ENCODE assay signal across 17 mouse cellular contexts in genomic region chr17:78225547-78225946, GRCm38 (mm10). TPM values are rescaled to one million over a fixed set of nuclear protein-coding genes. Genes with fewer than 3 reads are reported as not detected.
A peak's percentile ranks its signal among the peaks of the same experiment; 100 is the strongest.
DNase-seq lines count a peak whose midpoint lies in the region; ATAC-seq and TF ChIP-seq lines count a peak whose summit lies in the region.
"Had no signal": no experiment of that assay in that cellular context is flagged by ENCODE, and none has a peak within 500 bp of the region (broad histone marks: within the 10 kb centered on the region; RNA-seq: fewer than 3 reads in every experiment).

No protein-coding gene starts in this region.

- intact Hi-C loops in gastrocnemius, postnatal 14 days (cut with DNase I; ENCODE audit: low total_unique reads), result no loop called here

- DNase-seq in layer of hippocampus, adult 2 months (ENCODE audit: low spot score in 2 of 2), result no peak
- DNase-seq in layer of hippocampus, adult 11-12 months (ENCODE audit: low spot score), result no peak
- DNase-seq in midbrain, embryonic 14.5 days, result no peak
- no peak for DNase-seq in midbrain, embryonic 11.5 days (ENCODE audit: low spot score, missing footprints)
- DNase-seq in kidney, postnatal 0 days (ENCODE audit: low spot score), result no peak
- DNase-seq in cerebellum, adult 11 months, result no peak
- no peak for DNase-seq in forebrain, embryonic 14.5 days (ENCODE audit: low spot score)
- no peak for DNase-seq in gastrocnemius, postnatal 14 days
- DNase-seq: adrenal gland, postnatal 25 days; cerebellum, adult 8-10 months; gastrocnemius, postnatal 10 days; layer of hippocampus, postnatal 36 days; right cerebral cortex, adult 18-20 months had no signal

- H3K27me3 ChIP-seq in midbrain, embryonic 14.5 days (ENCODE audit: control insufficient read depth, insufficient read depth, low read length), result no peaks in the 10 kb centered on the region
- no peaks in the 10 kb centered on the region for H3K27me3 ChIP-seq in midbrain, embryonic 11.5 days (ENCODE audit: control insufficient read depth, insufficient read depth, low read length)
- H3K27me3 ChIP-seq in kidney, postnatal 0 days (ENCODE audit: insufficient read depth, low read length), result no peaks in the 10 kb centered on the region
- no peaks in the 10 kb centered on the region for H3K27me3 ChIP-seq in forebrain, embryonic 14.5 days (replicated peaks; ENCODE audit: control insufficient read depth, insufficient read depth, low read length)
- H3K27me3 ChIP-seq: embryonic facial prominence, embryonic 13.5 days had no signal

- no peak for TF ChIP-seq CTCF in layer of hippocampus, adult 2 months (conservative IDR thresholded peaks at IDR 0.05)
- TF ChIP-seq CTCF in kidney, postnatal 0 days (IDR thresholded peaks at IDR 0.05; ENCODE audit: low read depth), result no peak

- no peaks in the 10 kb centered on the region for H3K36me3 ChIP-seq in midbrain, embryonic 14.5 days (ENCODE audit: control insufficient read depth, insufficient read depth, low read length)
- H3K36me3 ChIP-seq in midbrain, embryonic 11.5 days (ENCODE audit: control insufficient read depth, insufficient read depth, low read length), result no peaks in the 10 kb centered on the region
- H3K36me3 ChIP-seq in kidney, postnatal 0 days (ENCODE audit: insufficient read depth, low read length), result no peaks in the 10 kb centered on the region
- H3K36me3 ChIP-seq in forebrain, embryonic 14.5 days (ENCODE audit: control insufficient read depth, insufficient read depth, low read length), result no peaks in the 10 kb centered on the region
- H3K36me3 ChIP-seq: embryonic facial prominence, embryonic 13.5 days had no signal

- 84% methylated on average over 5 of the region's 5 CpGs for WGBS in midbrain, embryonic 14.5 days
- 65% methylated on average over 5 of the region's 5 CpGs for WGBS in midbrain, embryonic 11.5 days
- WGBS in kidney, postnatal 0 days, result 36% methylated on average over 5 of the region's 5 CpGs
- 84% methylated on average over 5 of the region's 5 CpGs for WGBS in forebrain, embryonic 14.5 days

- H3K4me2 ChIP-seq in midbrain, embryonic 14.5 days (ENCODE audit: low read length), result no peak overlapping the region
- H3K4me2 ChIP-seq in midbrain, embryonic 11.5 days, result no peak overlapping the region
- H3K4me2 ChIP-seq in kidney, postnatal 0 days (ENCODE audit: low read length), result no peak overlapping the region
- H3K4me2 ChIP-seq in forebrain, embryonic 14.5 days (ENCODE audit: low read length), result no peak overlapping the region
- H3K4me2 ChIP-seq: embryonic facial prominence, embryonic 13.5 days; heart, embryonic 11.5 days had no signal

- no peak overlapping the region for H3K9ac ChIP-seq in midbrain, embryonic 14.5 days (replicated peaks; ENCODE audit: low read length)
- no peak overlapping the region for H3K9ac ChIP-seq in midbrain, embryonic 11.5 days (ENCODE audit: low read length)
- no peak overlapping the region for H3K9ac ChIP-seq in kidney, postnatal 0 days (ENCODE audit: low read depth, low read length)
- H3K9ac ChIP-seq in forebrain, embryonic 14.5 days (ENCODE audit: low read length), result no peak overlapping the region
- H3K9ac ChIP-seq: embryonic facial prominence, embryonic 13.5 days had no signal

- H3K9me3 ChIP-seq in midbrain, embryonic 14.5 days (ENCODE audit: control insufficient read depth, low read length), result no peaks in the 10 kb centered on the region
- no peaks in the 10 kb centered on the region for H3K9me3 ChIP-seq in midbrain, embryonic 11.5 days (ENCODE audit: control insufficient read depth, low read length)
- no peaks in the 10 kb centered on the region for H3K9me3 ChIP-seq in kidney, postnatal 0 days (replicated peaks; ENCODE audit: low read length)
- H3K9me3 ChIP-seq in forebrain, embryonic 14.5 days (replicated peaks; ENCODE audit: control insufficient read depth, low read length), result no peaks in the 10 kb centered on the region
- H3K9me3 ChIP-seq: embryonic facial prominence, embryonic 13.5 days had no signal

- ATAC-seq in midbrain, embryonic 14.5 days (ENCODE audit: low FRiP score, low TSS enrichment), result 0 out of 2 replicates have a peak, but pooled peaks have one; percentile 17
- ATAC-seq in midbrain, embryonic 11.5 days (ENCODE audit: low FRiP score), result no peak
- peak; percentile 68 for ATAC-seq in kidney, postnatal 0 days (replicated peaks; ENCODE audit: low FRiP score, low read depth)
- ATAC-seq in forebrain, embryonic 14.5 days, result no peak
- ATAC-seq: hindbrain, embryonic 16.5 days; midbrain, embryonic 16.5 days had no signal

- no peak overlapping the region for H3K4me3 ChIP-seq in layer of hippocampus, adult 2 months
- H3K4me3 ChIP-seq in midbrain, embryonic 14.5 days (replicated peaks; ENCODE audit: low read depth, low read length), result no peak overlapping the region
- no peak overlapping the region for H3K4me3 ChIP-seq in midbrain, embryonic 11.5 days (ENCODE audit: low read depth, low read length)
- no peak overlapping the region for H3K4me3 ChIP-seq in kidney, postnatal 0 days (replicated peaks; ENCODE audit: low read depth, low read length)
- no peak overlapping the region for H3K4me3 ChIP-seq in forebrain, embryonic 14.5 days (ENCODE audit: low read depth, low read length)
- H3K4me3 ChIP-seq: embryonic facial prominence, embryonic 13.5 days had no signal

- H3K4me1 ChIP-seq in midbrain, embryonic 14.5 days (ENCODE audit: control insufficient read depth, insufficient read depth, low read length), result no peaks in the 10 kb centered on the region; the same call in 1 of the 2 replicates
- H3K4me1 ChIP-seq in midbrain, embryonic 11.5 days (ENCODE audit: control insufficient read depth, insufficient read depth, low read length), result no peaks in the 10 kb centered on the region
- peaks cover 42% of the 10 kb centered on the region for H3K4me1 ChIP-seq in kidney, postnatal 0 days (replicated peaks; ENCODE audit: insufficient read depth, low read length)
- H3K4me1 ChIP-seq in forebrain, embryonic 14.5 days (ENCODE audit: control insufficient read depth, insufficient read depth, low read length), result peaks cover 7% of the 10 kb centered on the region; the same call in 1 of the 2 replicates

- H3K27ac ChIP-seq in layer of hippocampus, adult 2 months, result peak overlapping the region; percentile 12; the same call in 1 of the 2 replicates
- H3K27ac ChIP-seq in midbrain, embryonic 14.5 days (replicated peaks; ENCODE audit: low read depth, low read length), result no peak overlapping the region
- no peak overlapping the region for H3K27ac ChIP-seq in midbrain, embryonic 11.5 days (ENCODE audit: low read depth, low read length)
- H3K27ac ChIP-seq in kidney, postnatal 0 days, result peak overlapping the region; percentile 33; the same call in 1 of the 2 replicates
- no peak overlapping the region for H3K27ac ChIP-seq in forebrain, embryonic 14.5 days (ENCODE audit: low read depth, low read length)
- H3K27ac ChIP-seq: embryonic facial prominence, embryonic 13.5 days had no signal

RNA-seq across cellular contexts. Expression of gene Crim1, which starts 25.5 kb away (rescaled TPM):
- total RNA-seq in layer of hippocampus, adult 2 months (2021), result 100 to 1,000 TPM; 138 to 153 TPM
- polyA plus RNA-seq in midbrain, embryonic 14.5 days (2014; fragmentation: Nextera tagmentation; extraction: Ambion mirVana), result 11.9 and 13.6 TPM in 2 replicates
- 4.4 and 5.1 TPM in 2 replicates for polyA plus RNA-seq in midbrain, embryonic 11.5 days (2014; fragmentation: Nextera tagmentation; extraction: Ambion mirVana)
- 8.4 TPM in 2 replicates for polyA plus RNA-seq in kidney, postnatal 0 days (2015; fragmentation: Nextera tagmentation; extraction: Ambion mirVana)
- polyA plus RNA-seq in forebrain, embryonic 14.5 days (2014; fragmentation: Nextera tagmentation; extraction: Ambion mirVana), result 3.6 and 5.3 TPM in 2 replicates
- 10 to 100 TPM; 19.3 to 20.1 TPM for total RNA-seq in gastrocnemius, postnatal 14 days (2021)

Comparison
In these comparisons a context has a peak if more than half of its experiments do, and no peak if none do; other contexts are left out.
1. ATAC-seq: peak in midbrain, embryonic 14.5 days (single experiment) and kidney, postnatal 0 days (single experiment); none in midbrain, embryonic 11.5 days (single experiment) and forebrain, embryonic 14.5 days (single experiment).
2. H3K27ac ChIP-seq: peak in layer of hippocampus, adult 2 months (single experiment) and kidney, postnatal 0 days (single experiment); none in midbrain, embryonic 14.5 days (single experiment), midbrain, embryonic 11.5 days (single experiment) and forebrain, embryonic 14.5 days (single experiment).